Comparison of ENCODE assay signal across 25 mouse cellular contexts in the genomic region with DNA sequence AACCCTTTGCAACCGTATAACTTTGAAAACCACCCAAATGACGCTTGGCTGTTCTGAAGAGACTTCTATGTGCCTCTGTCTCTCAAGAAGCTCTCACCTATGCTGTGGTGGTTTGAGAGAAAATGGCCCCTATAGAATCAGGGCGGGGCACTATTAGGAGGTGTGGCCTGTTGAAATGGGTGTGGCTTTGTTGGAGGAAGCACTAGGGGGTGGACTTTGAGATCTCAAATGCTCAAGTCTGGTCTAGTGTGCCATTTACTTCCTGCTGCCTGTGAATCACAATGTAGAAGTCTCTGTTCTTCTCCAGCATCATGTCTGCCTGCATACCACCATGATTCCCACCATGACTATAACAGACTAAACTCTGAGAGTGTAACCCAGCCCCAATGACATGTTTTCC. TPM values are rescaled to one million over a fixed set of nuclear protein-coding genes. Genes with fewer than 3 reads are reported as not detected.
DNase-seq lines count a peak whose midpoint lies in the region; ATAC-seq and TF ChIP-seq lines count a peak whose summit lies in the region.
"Had no signal": no experiment of that assay in that cellular context is flagged by ENCODE, and none has a peak within 500 bp of the region (broad histone marks: within the 10 kb centered on the region; RNA-seq: fewer than 3 reads in every experiment).

No protein-coding gene starts in this region.

- no peak overlapping the region for H3K4me2 ChIP-seq in intestine, postnatal 0 days (replicated peaks; ENCODE audit: low read depth)
- H3K4me2 ChIP-seq: embryonic facial prominence, embryonic 13.5 days; embryonic facial prominence, embryonic 15.5 days; forebrain, embryonic 12.5 days had no signal

- whole genome bisulfite sequencing in intestine, postnatal 0 days, result 91% methylated on average over 3 of the region's 3 CpGs

- H3K4me3 ChIP-seq in intestine, postnatal 0 days (ENCODE audit: low read depth, low read length), result no peak overlapping the region
- H3K4me3 ChIP-seq: embryonic facial prominence, embryonic 13.5 days; embryonic facial prominence, embryonic 15.5 days; erythroblast, embryonic 14.5 days; forebrain, embryonic 10.5 days; forebrain, embryonic 12.5 days had no signal

- H3K9me3 ChIP-seq in intestine, postnatal 0 days (ENCODE audit: control insufficient read depth), result 0 out of 2 replicates have a peak, but pooled peaks cover 9% of the 10 kb centered on the region

- H3K27ac ChIP-seq in intestine, postnatal 0 days (ENCODE audit: low read depth, low read length), result no peak overlapping the region
- H3K27ac ChIP-seq: embryonic facial prominence, embryonic 13.5 days; embryonic facial prominence, embryonic 15.5 days; forebrain, embryonic 10.5 days; forebrain, embryonic 12.5 days had no signal

- DNase-seq in heart, adult 11 months, result peak; percentile 54
- no peak for DNase-seq in heart, adult 8-10 months (ENCODE audit: low spot score)
- DNase-seq in ES-CJ7 (ENCODE audit: low read depth, low spot score), result peak; percentile 62
- peak; percentile 79 for DNase-seq in R1 (ENCODE audit: low read depth, low spot score)
- DNase-seq in B cell, adult 2 months, result no peak
- no peak for DNase-seq in cerebellum, adult 11 months
- DNase-seq in kidney, adult 11 months, result no peak
- DNase-seq: adrenal gland, adult 2 months; adrenal gland, postnatal 10 days; adrenal gland, postnatal 25 days; cerebellum, adult 18-20 months; cerebellum, adult 8-10 months; cerebellum, adult 9-11 months; cerebellum, postnatal 14 days; cerebellum, postnatal 36 days; embryo, embryonic 11 days had no signal

- H3K36me3 ChIP-seq in intestine, postnatal 0 days (ENCODE audit: control insufficient read depth, insufficient read depth), result no peaks in the 10 kb centered on the region
- H3K36me3 ChIP-seq: embryonic facial prominence, embryonic 13.5 days; embryonic facial prominence, embryonic 15.5 days; forebrain, embryonic 10.5 days; forebrain, embryonic 12.5 days; G1E had no signal

- no peaks in the 10 kb centered on the region for H3K27me3 ChIP-seq in intestine, postnatal 0 days (replicated peaks; ENCODE audit: control insufficient read depth, insufficient read depth, low read length)
- H3K27me3 ChIP-seq: embryonic facial prominence, embryonic 13.5 days; embryonic facial prominence, embryonic 15.5 days; forebrain, embryonic 12.5 days had no signal

- H3K9ac ChIP-seq in intestine, postnatal 0 days (ENCODE audit: low read depth, low read length), result no peak overlapping the region
- H3K9ac ChIP-seq: embryonic facial prominence, embryonic 13.5 days; embryonic facial prominence, embryonic 15.5 days; forebrain, embryonic 12.5 days had no signal

- ATAC-seq in intestine, postnatal 0 days, result peak; percentile 69
- ATAC-seq: forebrain, embryonic 14.5 days; forebrain, embryonic 16.5 days had no signal

- TF ChIP-seq CTCF in intestine, postnatal 0 days (IDR thresholded peaks at IDR 0.05; ENCODE audit: low read depth), result no peak

- no peaks in the 10 kb centered on the region for H3K4me1 ChIP-seq in intestine, postnatal 0 days (replicated peaks; ENCODE audit: control insufficient read depth, insufficient read depth, low read length)
- H3K4me1 ChIP-seq: embryonic facial prominence, embryonic 13.5 days; embryonic facial prominence, embryonic 15.5 days; forebrain, embryonic 10.5 days; forebrain, embryonic 12.5 days had no signal

RNA-seq across cellular contexts. Expression of a gene that starts 21.8 kb away (rescaled TPM):
- 10 to 100 TPM; 26.1 to 36.8 (median 34.2) TPM for total RNA-seq in heart, adult 8-10 months (2022)
- polyA plus RNA-seq in intestine, postnatal 0 days (2015; fragmentation: Nextera tagmentation; extraction: Ambion mirVana), result 4.7 and 5.3 TPM in 2 replicates
- polyA plus RNA-seq: G1E had no signal

Comparison
In these comparisons a context has a peak if more than half of its experiments do, and no peak if none do; other contexts are left out.
1. DNase-seq: peak in heart, adult 11 months (single experiment), ES-CJ7 (single experiment) and R1 (single experiment); none in heart, adult 8-10 months (single experiment), B cell, adult 2 months (0 of 2), cerebellum, adult 11 months (single experiment) and kidney, adult 11 months (single experiment).